Mouse (Mus musculus): ENCODE measurements around the gene Hdac8. TPM values are rescaled to one million over a fixed set of nuclear protein-coding genes. Genes with fewer than 3 reads are reported as not detected.

Gene Hdac8
- total RNA-seq, 2 experiments from 2014 or later, result 2.9 to 4.0 TPM

Small RNAs within 50 kb of the gene (microRNA-seq; reads per million reads assigned to microRNA genes)
- 0 reads per million in 2 experiments for gene Gm26318

Other genes starting within 250 kb of the Hdac8 start
- gene Phka1, start 138.9 kb upstream of the Hdac8 start, total RNA-seq (2021), result 100 to 1,000 TPM; 451 to 641 TPM
- gene Gm3880, start 181.6 kb upstream of the Hdac8 start, total RNA-seq (2021), result not detected
- not detected for gene Gm9112, start 202.3 kb upstream of the Hdac8 start, total RNA-seq (2021)
- not detected for gene Dmrtc1b, start 202.5 kb upstream of the Hdac8 start, total RNA-seq (2021)